Mouse (Mus musculus) myocyte (in vitro differentiated cells): Measurements from ENCODE around the gene Fam160b1. TPM values are rescaled to one million over a fixed set of nuclear protein-coding genes. Genes with fewer than 3 reads are reported as not detected.

Experiments
- H3K27me3 ChIP-seq: one replicate; pipeline ENCODE4 v1.6.1; 2011; ENCODE audit not compliant: control insufficient read depth, insufficient read depth, insufficient read length
- H3K36me3 ChIP-seq: one replicate; pipeline ENCODE4 v1.6.1; 2011; ENCODE audit not compliant: control insufficient read depth, insufficient read depth
- H3K4me2 ChIP-seq: one replicate; pipeline ENCODE4 v1.6.1; 2011; ENCODE audit warnings: low read depth, control low read depth
- H3K4me3 ChIP-seq: one replicate; pipeline ENCODE4 v1.5.1; 2011; ENCODE audit warnings: mild to moderate bottlenecking, control low read depth, moderate library complexity
- H3K79me2 ChIP-seq: one replicate; pipeline ENCODE4 v1.6.1; 2011; ENCODE audit not compliant: control insufficient read depth, insufficient read depth
- H3ac ChIP-seq: one replicate; pipeline ENCODE4 v1.6.1; 2011; ENCODE audit not compliant: control insufficient read depth, insufficient read length
- CEBPB ChIP-seq: IDR thresholded peaks from 2 replicates; pipeline ENCODE4 v1.6.1; 2011; ENCODE audit warnings: mild to moderate bottlenecking, moderate library complexity; ENCODE audit not compliant: poor library complexity, insufficient read depth, severe bottlenecking
- E2F4 ChIP-seq: IDR thresholded peaks from one replicate; pipeline ENCODE4 v1.6.1; 2011; ENCODE audit warnings: mild to moderate bottlenecking, control low read depth, moderate library complexity; ENCODE audit not compliant: insufficient read depth
- MAX ChIP-seq: IDR thresholded peaks from one replicate; pipeline ENCODE4 v1.6.1; 2011; ENCODE audit warnings: low read depth, mild to moderate bottlenecking, control low read depth
- MYOD1 ChIP-seq, 3 experiments: IDR thresholded peaks; one replicate each; pipeline ENCODE4 v1.6.1; 2011; ENCODE audit warnings: control low read depth in 2 of 3, low read depth in 2 of 3, mild to moderate bottlenecking in 2 of 3, moderate library complexity in 1 of 3; ENCODE audit not compliant: insufficient read length in 2 of 3, control insufficient read depth in 1 of 3
- MYOG ChIP-seq, 3 experiments: IDR thresholded peaks; one replicate each; pipeline ENCODE4 v1.6.1; 2011; ENCODE audit warnings: control low read depth in 2 of 3, low read depth in 2 of 3, mild to moderate bottlenecking in 2 of 3; ENCODE audit not compliant: insufficient read length in 2 of 3, control insufficient read depth in 1 of 3, insufficient read depth in 1 of 3
- POLR2A ChIP-seq: IDR thresholded peaks from one replicate; pipeline ENCODE4 v1.6.1; 2011; ENCODE audit warnings: low read depth, mild to moderate bottlenecking, control low read depth, moderate library complexity; ENCODE audit not compliant: insufficient read length
- POLR2AphosphoS2 ChIP-seq: IDR thresholded peaks from one replicate; pipeline ENCODE4 v1.6.1; 2011; ENCODE audit warnings: low read depth, control low read depth; ENCODE audit not compliant: insufficient read length
- REST ChIP-seq: IDR thresholded peaks from one replicate; pipeline ENCODE4 v1.6.1; 2011; ENCODE audit warnings: mild to moderate bottlenecking, control low read depth, moderate library complexity; ENCODE audit not compliant: insufficient read depth, insufficient read length
- SRF ChIP-seq: IDR thresholded peaks from one replicate; pipeline ENCODE4 v1.6.1; 2011; ENCODE audit warnings: low read depth; ENCODE audit not compliant: control insufficient read depth, insufficient read length
- TCF12 ChIP-seq: IDR thresholded peaks from one replicate; pipeline ENCODE4 v1.6.1; 2011; ENCODE audit warnings: mild to moderate bottlenecking, control low read depth; ENCODE audit not compliant: poor library complexity, insufficient read depth, severe bottlenecking
- TCF3 ChIP-seq: IDR thresholded peaks from one replicate; pipeline ENCODE4 v1.6.1; 2011; ENCODE audit warnings: low read depth, control low read depth; ENCODE audit not compliant: insufficient read length
- USF1 ChIP-seq: IDR thresholded peaks from one replicate; pipeline ENCODE4 v1.6.1; 2011; ENCODE audit warnings: low read depth, mild to moderate bottlenecking, control low read depth, moderate library complexity
- polyA plus RNA-seq: library from polyadenylated mRNA; unstranded; fragments of >200 nt; fragmentation: generic; extraction: Trizol; gene quantifications from one replicate; pipeline ENCODE4 v1.2.1, GENCODE M21; 2012; ENCODE audit warnings: missing spikeins

The Fam160b1 gene
- polyA plus RNA-seq, 1 experiment, result 7.1 TPM

GRCm38 (mm10) chr19:57355451-57356251 is 4.8 kb upstream of the Fam160b1 start:
- no peaks in the 10 kb centered on the region for H3K27me3 ChIP-seq
- peaks cover 17% of the 10 kb centered on the region for H3K79me2 ChIP-seq
- no peak overlapping the region for H3ac ChIP-seq
- TF ChIP-seq TCF12, result no peak
- TF ChIP-seq SRF, result no peak
- no peaks in the 10 kb centered on the region for H3K36me3 ChIP-seq
- no peak overlapping the region for H3K4me2 ChIP-seq
- no peak overlapping the region for H3K4me3 ChIP-seq

- H3K79me2 ChIP-seq, result peaks cover 17% of the 10 kb centered on the region
- H3K27me3 ChIP-seq, result no peaks in the 10 kb centered on the region
- H3K4me2 ChIP-seq, result no peak overlapping the region
- no peak overlapping the region for H3K4me3 ChIP-seq
- H3ac ChIP-seq, result no peak overlapping the region
- H3K36me3 ChIP-seq, result no peaks in the 10 kb centered on the region
- no peak for TF ChIP-seq REST
- no peak for TF ChIP-seq MAX
- no peak for TF ChIP-seq CEBPB
These were observed 4.2 kb upstream of the Fam160b1 start for GRCm38 (mm10) chr19:57356273-57356672.

GRCm38 (mm10) chr19:57357244-57357643 is 3.2 kb upstream of the Fam160b1 start:
- Histone ChIP-seq H3K36me3 (no peaks in the 10 kb centered on the region), H3ac (no peak overlapping the region), H3K79me2 (peaks cover 26% of the 10 kb centered on the region), H3K4me2 (no peak overlapping the region), H3K27me3 (no peaks in the 10 kb centered on the region), H3K4me3 (no peak overlapping the region)
- TF ChIP-seq POLR2A (no peak), MYOD1 (IDR thresholded peaks at IDR 0.05; ENCODE audit: control insufficient read depth in 1 of 3, insufficient read length in 2 of 3, low read depth in 2 of 3) (no peak), TCF12 (no peak)

- Histone ChIP-seq H3K27me3 (no peaks in the 10 kb centered on the region), H3K36me3 (no peaks in the 10 kb centered on the region), H3K4me3 (no peak overlapping the region), H3K79me2 (peaks cover 32% of the 10 kb centered on the region), H3K4me2 (no peak overlapping the region), H3ac (no peak overlapping the region)
- TF ChIP-seq MYOD1 (IDR thresholded peaks at IDR 0.05; ENCODE audit: control insufficient read depth in 1 of 3, insufficient read length in 2 of 3, low read depth in 2 of 3) (no peak), MAX (no peak), MYOG (IDR thresholded peaks at IDR 0.05; ENCODE audit: control insufficient read depth in 1 of 3, insufficient read depth in 1 of 3, insufficient read length in 2 of 3, low read depth in 2 of 3) (no peak), POLR2AphosphoS2 (no peak), E2F4 (no peak), POLR2A (no peak), TCF3 (no peak), SRF (no peak), USF1 (no peak), TCF12 (no peak), REST (no peak), CEBPB (no peak)
These were observed 2.7 kb upstream of the Fam160b1 start for GRCm38 (mm10) chr19:57357811-57358210.

- Histone ChIP-seq H3K79me2 (peaks cover 37% of the 10 kb centered on the region), H3K4me3 (no peak overlapping the region), H3K36me3 (no peaks in the 10 kb centered on the region), H3K27me3 (no peaks in the 10 kb centered on the region), H3K4me2 (peak overlapping the region; percentile 94), H3ac (no peak overlapping the region)
- TF ChIP-seq USF1, result no peak
- TF ChIP-seq REST, result no peak
- TF ChIP-seq TCF3, result no peak
- no peak for TF ChIP-seq E2F4
- no peak for TF ChIP-seq TCF12
- TF ChIP-seq POLR2AphosphoS2, result no peak
- no peak for TF ChIP-seq POLR2A
- no peak for TF ChIP-seq MAX
- no peak for TF ChIP-seq SRF
- TF ChIP-seq MYOG (IDR thresholded peaks at IDR 0.05; ENCODE audit: control insufficient read depth in 1 of 3, insufficient read depth in 1 of 3, insufficient read length in 2 of 3, low read depth in 2 of 3), result no peak
- TF ChIP-seq CEBPB, result no peak
- TF ChIP-seq MYOD1 (IDR thresholded peaks at IDR 0.05; ENCODE audit: control insufficient read depth in 1 of 3, insufficient read length in 2 of 3, low read depth in 2 of 3), result no peak
These were observed 2.2 kb upstream of the Fam160b1 start for GRCm38 (mm10) chr19:57358322-57358721.
